Mouse (Mus musculus) liver, adult 2 months (tissue): ENCODE measurements at regions not wholly inside any gene's neighbourhood (a gene's known extent, or its start where the extent isn't known, plus 50 kb on each side); places are given as distances from the start of the nearest gene placed in this dataset.

Source experiments
- DNase-seq: peaks from one replicate; pipeline ENCODE4 v3.0.0-alpha.2; 2011; ENCODE audit warnings: low read depth, low spot score; ENCODE audit errors: extremely low read depth
- H3K27ac ChIP-seq: fragments of 200-500 bp; replicated peaks from 2 replicates; pipeline ENCODE4 v1.5.1; 2012; ENCODE audit warnings: low read depth, mild to moderate bottlenecking, control low read depth, inconsistent platforms, low read length; ENCODE audit not compliant: insufficient read depth
- H3K27me3 ChIP-seq: fragments of 200-500 bp; 2 replicates; pipeline ENCODE4 v1.6.1; 2012; ENCODE audit warnings: mild to moderate bottlenecking, moderate library complexity, low read length, inconsistent platforms; ENCODE audit not compliant: control insufficient read depth, insufficient read depth
- H3K36me3 ChIP-seq: fragments of 200-500 bp; 2 replicates; pipeline ENCODE4 v1.6.1; 2012; ENCODE audit warnings: low read length, inconsistent platforms; ENCODE audit not compliant: control insufficient read depth, insufficient read depth
- H3K4me1 ChIP-seq: fragments of 200-500 bp; 2 replicates; pipeline ENCODE4 v1.6.1; 2011; ENCODE audit warnings: low read length; ENCODE audit not compliant: control insufficient read depth, insufficient read depth
- H3K4me3 ChIP-seq: fragments of 200-500 bp; 2 replicates; pipeline ENCODE4 v1.5.1; 2011; ENCODE audit warnings: low read depth, mild to moderate bottlenecking, control low read depth, low read length, moderate library complexity; ENCODE audit not compliant: insufficient read depth
- H3K79me2 ChIP-seq: fragments of 200-500 bp; 2 replicates; pipeline ENCODE4 v1.6.1; 2012; ENCODE audit warnings: inconsistent platforms, mild to moderate bottlenecking, low read length, moderate library complexity; ENCODE audit not compliant: control insufficient read depth, insufficient read depth
- H3K9ac ChIP-seq: fragments of 200-500 bp; 2 replicates; pipeline ENCODE4 v1.6.1; 2012; ENCODE audit warnings: low read depth, mild to moderate bottlenecking, control low read depth, inconsistent platforms, low read length
- CTCF ChIP-seq: fragments of 200-500 bp; IDR thresholded peaks from 2 replicates; pipeline ENCODE4 v1.5.1; 2011; ENCODE audit warnings: low read depth, low read length, control low read depth
- POLR2A ChIP-seq: fragments of 200-500 bp; IDR thresholded peaks from 2 replicates; pipeline ENCODE4 v1.6.1; 2011; ENCODE audit warnings: low read length, control low read depth; ENCODE audit not compliant: insufficient read depth; ENCODE audit errors: extremely low read depth
- WGBS: fragments of 180-500 bp; shearing (Covaris S2); methylation state at CpG from one replicate; pipeline ENCODE4 v1.1.7; 2018; 5-methylcytosine and 5-hydroxymethylcytosine counted together

GRCm38 (mm10) chr15:36933581-36933991, 74.0 kb downstream of the Zfp706 start:
- 0 out of 2 replicates have a peak, but pooled peaks cover 3% of the 10 kb centered on the region for H3K4me1 ChIP-seq
- WGBS: 86% methylated on average over 2 of the region's 2 CpGs
- H3K27ac ChIP-seq: no peak overlapping the region
- no peaks in the 10 kb centered on the region for H3K36me3 ChIP-seq
- H3K27me3 ChIP-seq: no peaks in the 10 kb centered on the region
- no peak overlapping the region for H3K4me3 ChIP-seq
- TF ChIP-seq CTCF: no peak
- no peak for TF ChIP-seq POLR2A
- DNase-seq: peak; percentile 45
- H3K9ac ChIP-seq: no peak overlapping the region
- H3K79me2 ChIP-seq: no peaks in the 10 kb centered on the region

- Histone ChIP-seq H3K4me1 (no peaks in the 10 kb centered on the region), H3K27ac (no peak overlapping the region), H3K79me2 (no peaks in the 10 kb centered on the region), H3K27me3 (no peaks in the 10 kb centered on the region), H3K36me3 (no peaks in the 10 kb centered on the region), H3K4me3 (no peak overlapping the region), H3K9ac (no peak overlapping the region)
- TF ChIP-seq CTCF (no peak), POLR2A (no peak)
- WGBS: 89% methylated on average over 2 of the region's 2 CpGs
- no peak for DNase-seq
Observed at GRCm38 (mm10) chr15:36931460-36931859, 76.1 kb downstream of the Zfp706 start.

- no peak overlapping the region for H3K27ac ChIP-seq
- DNase-seq: no peak
- no peaks in the 10 kb centered on the region for H3K36me3 ChIP-seq
- H3K4me3 ChIP-seq: no peak overlapping the region
- no peaks in the 10 kb centered on the region for H3K79me2 ChIP-seq
- no peaks in the 10 kb centered on the region for H3K27me3 ChIP-seq
- TF ChIP-seq POLR2A: no peak
- WGBS: 96% methylated on average over 6 of the region's 6 CpGs
- H3K4me1 ChIP-seq: no peaks in the 10 kb centered on the region
- no peak overlapping the region for H3K9ac ChIP-seq
Observed at GRCm38 (mm10) chr15:36930433-36930832, 77.1 kb downstream of the Zfp706 start.

GRCm38 (mm10) chr15:36929786-36930185, 77.8 kb downstream of the Zfp706 start:
- H3K4me3 ChIP-seq: no peak overlapping the region
- H3K9ac ChIP-seq: no peak overlapping the region
- no peaks in the 10 kb centered on the region for H3K36me3 ChIP-seq
- no peaks in the 10 kb centered on the region for H3K27me3 ChIP-seq
- no peak for DNase-seq
- H3K4me1 ChIP-seq: no peaks in the 10 kb centered on the region
- 86% methylated on average over 2 of the region's 2 CpGs for WGBS
- H3K27ac ChIP-seq: no peak overlapping the region
- TF ChIP-seq CTCF: no peak
- no peaks in the 10 kb centered on the region for H3K79me2 ChIP-seq

GRCm38 (mm10) chr15:36929088-36929487, 78.5 kb downstream of the Zfp706 start:
- TF ChIP-seq POLR2A (no peak), CTCF (no peak)
- Histone ChIP-seq H3K79me2 (no peaks in the 10 kb centered on the region), H3K36me3 (no peaks in the 10 kb centered on the region), H3K27ac (no peak overlapping the region), H3K9ac (no peak overlapping the region), H3K4me1 (no peaks in the 10 kb centered on the region), H3K4me3 (no peak overlapping the region), H3K27me3 (no peaks in the 10 kb centered on the region)
- WGBS: 95% methylated on average over 3 of the region's 3 CpGs
- no peak for DNase-seq

- no peak overlapping the region for H3K27ac ChIP-seq
- H3K36me3 ChIP-seq: no peaks in the 10 kb centered on the region
- no peaks in the 10 kb centered on the region for H3K27me3 ChIP-seq
- no peak for TF ChIP-seq POLR2A
- no peak for TF ChIP-seq CTCF
- WGBS: 98% methylated on average over 4 of the region's 4 CpGs
- no peak overlapping the region for H3K4me3 ChIP-seq
- no peak for DNase-seq
- H3K79me2 ChIP-seq: no peaks in the 10 kb centered on the region
- H3K9ac ChIP-seq: no peak overlapping the region
- H3K4me1 ChIP-seq: no peaks in the 10 kb centered on the region
Observed at GRCm38 (mm10) chr15:36928678-36929077, 78.9 kb downstream of the Zfp706 start.
